Mouse (Mus musculus) olfactory bulb, adult 2 months (tissue): Measurements from ENCODE around the gene Zcrb1.

Source experiments
- CTCF ChIP-seq: fragments of 200-500 bp; IDR thresholded peaks from 2 replicates; pipeline ENCODE4 v1.5.1; 2012; ENCODE audit warnings: low read depth, mild to moderate bottlenecking, low read length, moderate library complexity; ENCODE audit not compliant: insufficient read depth
- POLR2A ChIP-seq: fragments of 200-500 bp; IDR thresholded peaks from 2 replicates; pipeline ENCODE4 v1.6.1; 2012; ENCODE audit warnings: mild to moderate bottlenecking, low read depth, low read length, moderate library complexity; ENCODE audit not compliant: insufficient read depth

DNA sequence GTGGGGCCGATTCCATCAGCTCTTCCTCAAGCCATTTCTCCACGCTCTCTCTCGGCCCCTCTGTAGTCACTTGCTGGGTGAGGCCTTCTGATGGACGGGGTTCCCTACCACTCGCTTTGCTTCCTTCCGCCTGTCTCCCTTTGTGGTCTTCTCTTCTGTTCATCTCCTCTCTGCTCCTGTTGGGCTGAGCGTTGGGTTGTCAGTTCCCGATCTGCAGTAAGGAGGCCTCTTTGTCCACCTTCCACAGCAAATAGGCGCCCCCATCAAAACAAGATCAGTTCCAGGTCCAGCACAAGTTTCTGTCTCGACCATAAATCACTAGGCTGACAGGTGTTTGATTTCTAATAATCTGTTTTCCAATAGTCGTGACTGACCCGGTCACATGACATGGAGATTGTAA is 37.9 kb upstream of the Zcrb1 start:
- TF ChIP-seq POLR2A = no peak
- no peak for TF ChIP-seq CTCF
